Mouse (Mus musculus): ENCODE data around the gene Rnd3.

Gene Rnd3

GRCm38 (mm10) chr2:51148975-51149374 lies at the start of gene Rnd3:
Rnd3 (minus strand) TSS chr2:51149111.
- DNase-seq (ENCODE audit: low read depth, low spot score): peak; percentile 52

- no peak for DNase-seq (ENCODE audit: low read depth, low spot score)
Observed at GRCm38 (mm10) chr2:51192319-51192718, 43.4 kb upstream of the Rnd3 start.

GRCm38 (mm10) chr2:51185762-51186161 lies 36.9 kb upstream of the Rnd3 start:
- no peak for DNase-seq (ENCODE audit: low read depth, low spot score)

- DNase-seq (ENCODE audit: low read depth, low spot score): no peak
Observed at GRCm38 (mm10) chr2:51182990-51183389, 34.1 kb upstream of the Rnd3 start.

- no peak for DNase-seq (ENCODE audit: low read depth, low spot score)
Observed at GRCm38 (mm10) chr2:51181376-51181775, 32.5 kb upstream of the Rnd3 start.

GRCm38 (mm10) chr2:51179096-51179495 lies 30.2 kb upstream of the Rnd3 start:
- DNase-seq (ENCODE audit: low read depth, low spot score): no peak

- no peak for DNase-seq (ENCODE audit: low read depth, low spot score)
Observed at GRCm38 (mm10) chr2:51177615-51178014, 28.7 kb upstream of the Rnd3 start.

GRCm38 (mm10) chr2:51175276-51175675 lies 26.4 kb upstream of the Rnd3 start:
- no peak for DNase-seq (ENCODE audit: low read depth, low spot score)

GRCm38 (mm10) chr2:51161110-51161509 lies 12.2 kb upstream of the Rnd3 start:
- no peak for DNase-seq (ENCODE audit: low read depth, low spot score)

GRCm38 (mm10) chr2:51148454-51148853 lies 457 bp downstream of the Rnd3 start:
- no peak for DNase-seq (ENCODE audit: low read depth, low spot score)

GRCm38 (mm10) chr2:51148065-51148407 lies 875 bp downstream of the Rnd3 start:
- DNase-seq (ENCODE audit: low read depth, low spot score): no peak

GRCm38 (mm10) chr2:51147318-51148064 lies 1.4 kb downstream of the Rnd3 start:
- no peak for DNase-seq (ENCODE audit: low read depth, low spot score)

GRCm38 (mm10) chr2:51146871-51147317 lies 2.0 kb downstream of the Rnd3 start:
- no peak for DNase-seq (ENCODE audit: low read depth, low spot score)

- no peak for DNase-seq (ENCODE audit: low read depth, low spot score)
Observed at GRCm38 (mm10) chr2:51145838-51146470, 3.0 kb downstream of the Rnd3 start.

GRCm38 (mm10) chr2:51144380-51145120 lies 4.4 kb downstream of the Rnd3 start:
- DNase-seq (ENCODE audit: low read depth, low spot score): no peak

GRCm38 (mm10) chr2:51142422-51142821 lies 6.5 kb downstream of the Rnd3 start:
- no peak for DNase-seq (ENCODE audit: low read depth, low spot score)

GRCm38 (mm10) chr2:51141345-51141744 lies 7.6 kb downstream of the Rnd3 start:
- DNase-seq (ENCODE audit: low read depth, low spot score): no peak

GRCm38 (mm10) chr2:51140486-51140885 lies 8.4 kb downstream of the Rnd3 start:
- DNase-seq (ENCODE audit: low read depth, low spot score): no peak

GRCm38 (mm10) chr2:51139912-51140446 lies 8.9 kb downstream of the Rnd3 start:
- no peak for DNase-seq (ENCODE audit: low read depth, low spot score)

- DNase-seq (ENCODE audit: low read depth, low spot score): no peak
Observed at GRCm38 (mm10) chr2:51139218-51139911, 9.5 kb downstream of the Rnd3 start.

- DNase-seq (ENCODE audit: low read depth, low spot score): no peak
Observed at GRCm38 (mm10) chr2:51137726-51138125, 11.2 kb downstream of the Rnd3 start.

GRCm38 (mm10) chr2:51132181-51132580 lies 16.7 kb downstream of the Rnd3 start:
- no peak for DNase-seq (ENCODE audit: low read depth, low spot score)

All from retina, adult 2 months (tissue).